Mouse (Mus musculus): Measurements from ENCODE around the gene Zfp771.
"Not testable (repeated sequence)": the region's sequence is repeated elsewhere in the genome, so short reads cannot be mapped to it uniquely, and the experiment has no call there.

The Zfp771 gene

DNA sequence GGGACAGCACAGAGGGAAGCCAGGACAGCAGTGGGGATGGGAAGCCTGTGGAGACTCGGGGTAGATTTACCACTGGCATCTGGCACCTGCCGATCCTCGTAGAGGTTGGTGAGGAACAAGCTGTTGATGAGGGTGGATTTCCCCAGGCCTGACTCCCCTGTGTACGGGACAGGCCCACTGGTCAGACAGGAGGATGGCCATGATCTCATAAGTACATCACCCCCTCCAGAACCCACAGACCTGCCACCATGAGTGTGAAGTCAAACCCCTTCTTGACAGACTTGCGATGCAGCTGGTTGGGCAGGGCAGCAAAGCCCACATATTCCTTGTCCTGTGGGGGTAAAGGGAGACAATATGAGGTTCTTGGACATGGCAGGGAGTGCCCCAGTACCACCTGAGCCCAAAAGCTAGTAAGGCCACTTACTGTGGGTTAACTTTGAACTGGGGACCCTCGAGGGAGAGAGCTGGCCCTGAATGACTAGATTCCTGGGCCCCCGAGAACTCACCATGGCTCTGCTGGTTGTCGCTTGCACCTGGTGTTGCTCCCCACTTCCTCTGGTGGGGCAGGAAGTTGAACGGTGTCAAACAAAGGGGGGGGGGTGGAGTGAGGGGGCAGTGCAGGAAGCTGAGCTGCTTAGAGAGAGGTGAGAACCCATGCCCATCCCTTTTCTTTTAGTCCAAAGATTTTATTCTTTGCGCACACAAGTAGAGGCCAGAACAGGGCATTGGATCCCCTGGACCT lies 26.0 kb upstream of the Zfp771 start:
- no peak for DNase-seq (ENCODE audit: low read depth)

DNA sequence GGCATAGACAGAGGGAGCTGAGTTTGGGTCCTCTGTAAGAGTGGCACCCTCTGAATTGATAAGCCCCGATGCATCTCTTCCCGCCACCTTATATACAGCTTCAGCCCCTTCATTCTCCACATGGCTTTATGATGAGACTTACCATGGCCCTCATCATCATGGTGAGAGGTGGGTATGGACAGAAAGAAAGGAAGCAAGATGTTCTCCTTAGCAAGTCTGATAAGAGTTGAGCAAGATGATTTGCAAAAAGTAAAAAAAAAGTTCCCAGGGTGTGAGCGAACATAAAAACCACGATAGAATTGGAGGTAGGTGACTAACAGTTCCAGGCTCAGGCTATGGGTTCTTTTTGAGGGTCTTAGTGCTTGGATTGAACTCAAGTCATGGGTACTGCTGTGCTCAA lies 25.4 kb upstream of the Zfp771 start:
- no peak for DNase-seq (ENCODE audit: low read depth)

DNA sequence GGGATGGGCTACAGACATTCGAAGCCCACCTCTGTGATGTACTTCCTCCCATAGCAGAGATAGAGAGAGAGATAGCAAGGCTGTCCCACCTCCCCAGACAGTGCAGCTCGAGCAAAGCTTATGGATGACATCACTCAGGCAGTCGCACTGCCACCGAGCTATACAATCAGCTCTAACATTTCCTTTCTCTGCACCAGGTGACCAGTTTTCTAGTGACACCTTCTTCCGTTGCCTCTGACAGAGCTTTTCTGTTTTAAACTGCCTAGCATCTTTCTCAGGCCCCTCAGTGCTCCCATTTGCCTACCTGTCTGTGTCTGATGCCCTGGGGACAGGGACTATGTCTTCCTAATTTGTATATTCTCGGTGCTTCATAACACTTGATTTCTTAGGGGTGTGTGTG lies 23.6 kb upstream of the Zfp771 start:
- DNase-seq (ENCODE audit: low read depth): no peak

GRCm38 (mm10) chr7:127223106-127223505 lies 21.0 kb upstream of the Zfp771 start:
- DNase-seq (ENCODE audit: low read depth): no peak

- DNase-seq (ENCODE audit: low read depth): no peak
Observed at GRCm38 (mm10) chr7:127223515-127224478, 20.3 kb upstream of the Zfp771 start.

GRCm38 (mm10) chr7:127224616-127225015 lies 19.5 kb upstream of the Zfp771 start:
- no peak for DNase-seq (ENCODE audit: low read depth)

GRCm38 (mm10) chr7:127225147-127225995 lies 18.7 kb upstream of the Zfp771 start:
- DNase-seq (ENCODE audit: low read depth): no peak

GRCm38 (mm10) chr7:127228615-127229303 lies 15.3 kb upstream of the Zfp771 start:
- DNase-seq (ENCODE audit: low read depth): peak; percentile 88

DNA sequence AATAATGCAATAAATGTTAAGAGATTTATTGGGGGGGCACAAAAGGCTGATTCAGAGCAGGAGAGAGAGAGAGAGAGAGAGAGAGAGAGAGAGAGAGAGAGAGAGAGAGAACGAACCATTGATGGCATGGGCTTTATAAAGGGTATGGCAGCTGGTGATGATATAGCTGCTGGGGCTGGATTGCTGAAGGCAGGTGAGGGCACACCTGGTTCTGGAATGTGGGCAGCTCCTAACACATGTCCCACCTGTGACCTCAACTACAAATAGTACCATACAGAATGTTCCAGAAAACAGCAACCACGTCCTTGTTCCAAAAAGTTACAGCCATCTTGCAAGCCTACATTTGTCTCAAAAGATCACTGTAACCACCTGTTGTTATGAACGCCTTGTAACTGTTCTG lies 12.7 kb upstream of the Zfp771 start:
- no peak for DNase-seq (ENCODE audit: low read depth)

DNA sequence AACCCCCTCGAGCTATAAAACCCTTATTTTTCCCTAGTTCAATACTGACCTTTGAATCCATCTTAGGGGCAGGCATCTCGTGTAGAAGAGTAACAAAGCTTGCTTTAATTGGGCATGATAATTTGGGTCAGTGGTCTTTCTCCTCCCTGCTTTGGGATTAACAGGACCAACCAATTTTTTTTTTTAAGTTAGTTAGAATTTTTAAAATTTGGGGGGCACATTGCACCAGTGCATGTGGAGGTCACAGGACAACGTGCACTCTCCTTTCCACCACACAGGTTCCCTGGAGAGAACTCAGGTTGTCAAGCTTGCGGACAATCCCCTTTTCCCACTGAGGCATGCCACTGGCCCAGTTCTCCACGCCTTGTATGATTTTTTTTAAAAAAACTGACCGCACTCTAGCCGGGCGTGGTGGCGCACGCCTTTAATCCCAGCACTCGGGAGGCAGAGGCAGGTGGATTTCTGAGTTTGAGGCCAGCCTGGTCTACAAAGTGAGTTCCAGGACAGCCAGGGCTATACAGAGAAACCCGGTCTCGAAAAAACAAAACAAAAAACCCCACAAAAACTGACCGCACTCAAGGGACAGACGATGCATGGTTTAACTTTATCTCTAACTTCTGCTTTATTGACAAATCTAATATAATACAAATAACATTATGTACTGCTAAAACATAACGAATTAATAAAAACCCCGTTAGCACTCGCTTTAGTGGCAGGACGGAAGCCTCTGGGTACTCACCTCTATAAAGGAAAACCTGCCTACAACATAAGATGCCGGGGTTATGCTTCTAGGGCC lies 12.1 kb upstream of the Zfp771 start:
- DNase-seq (ENCODE audit: low read depth): no peak

- peak; percentile 90 for DNase-seq (ENCODE audit: low read depth)
Observed at GRCm38 (mm10) chr7:127232622-127233367, 11.3 kb upstream of the Zfp771 start, which contains the start of the genes Zfp553 and Sept1. Gene Zfp553 (plus strand): TSS chr7:127233061. Gene Sept1 (minus strand): TSS chr7:127233130.

DNA sequence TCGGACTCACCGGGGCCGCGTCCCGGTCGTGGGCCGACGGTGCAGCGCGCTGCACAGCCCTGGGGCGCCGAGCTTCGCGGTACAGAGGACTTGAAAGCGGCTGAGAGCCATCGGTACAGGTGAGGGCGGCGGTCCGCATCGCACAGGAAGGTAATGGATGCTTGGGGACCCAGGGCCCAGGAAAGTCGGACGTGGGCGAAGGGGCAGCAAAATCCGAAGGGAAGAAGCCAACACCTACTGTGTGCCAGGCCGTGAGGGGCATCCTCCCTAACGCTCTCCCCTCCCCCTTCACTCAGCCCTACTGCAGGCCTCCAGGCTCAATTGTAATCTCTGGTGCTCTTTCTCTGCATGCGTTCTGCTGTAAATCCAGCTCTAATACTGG lies 10.7 kb upstream of the Zfp771 start:
- peak; percentile 43 for DNase-seq (ENCODE audit: low read depth)

GRCm38 (mm10) chr7:127233765-127234164 lies 10.3 kb upstream of the Zfp771 start:
- DNase-seq (ENCODE audit: low read depth): no peak

DNA sequence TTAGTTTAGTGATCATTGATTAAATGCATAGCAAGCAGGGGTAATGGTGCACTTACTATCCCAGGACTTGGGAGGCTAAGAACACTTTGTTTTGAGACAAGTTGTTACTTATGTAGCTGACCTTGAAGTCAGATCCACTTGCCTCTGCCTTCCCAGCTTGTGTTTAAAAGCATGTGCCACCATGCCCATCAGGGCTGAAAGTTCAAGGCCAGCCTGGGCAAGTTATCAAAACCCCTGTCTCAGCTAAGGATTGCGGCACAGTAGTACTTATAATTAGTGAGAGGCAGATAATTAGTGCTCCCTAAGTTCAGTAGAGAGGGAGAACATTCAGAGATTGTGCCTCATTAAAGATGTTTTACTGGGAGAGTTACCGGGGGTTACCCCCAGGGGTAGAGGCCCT lies 9.3 kb upstream of the Zfp771 start:
- DNase-seq (ENCODE audit: low read depth): no peak

- peak; percentile 55 for DNase-seq (ENCODE audit: low read depth)
Observed at GRCm38 (mm10) chr7:127243361-127243867, 660 bp upstream of the Zfp771 start.

DNA sequence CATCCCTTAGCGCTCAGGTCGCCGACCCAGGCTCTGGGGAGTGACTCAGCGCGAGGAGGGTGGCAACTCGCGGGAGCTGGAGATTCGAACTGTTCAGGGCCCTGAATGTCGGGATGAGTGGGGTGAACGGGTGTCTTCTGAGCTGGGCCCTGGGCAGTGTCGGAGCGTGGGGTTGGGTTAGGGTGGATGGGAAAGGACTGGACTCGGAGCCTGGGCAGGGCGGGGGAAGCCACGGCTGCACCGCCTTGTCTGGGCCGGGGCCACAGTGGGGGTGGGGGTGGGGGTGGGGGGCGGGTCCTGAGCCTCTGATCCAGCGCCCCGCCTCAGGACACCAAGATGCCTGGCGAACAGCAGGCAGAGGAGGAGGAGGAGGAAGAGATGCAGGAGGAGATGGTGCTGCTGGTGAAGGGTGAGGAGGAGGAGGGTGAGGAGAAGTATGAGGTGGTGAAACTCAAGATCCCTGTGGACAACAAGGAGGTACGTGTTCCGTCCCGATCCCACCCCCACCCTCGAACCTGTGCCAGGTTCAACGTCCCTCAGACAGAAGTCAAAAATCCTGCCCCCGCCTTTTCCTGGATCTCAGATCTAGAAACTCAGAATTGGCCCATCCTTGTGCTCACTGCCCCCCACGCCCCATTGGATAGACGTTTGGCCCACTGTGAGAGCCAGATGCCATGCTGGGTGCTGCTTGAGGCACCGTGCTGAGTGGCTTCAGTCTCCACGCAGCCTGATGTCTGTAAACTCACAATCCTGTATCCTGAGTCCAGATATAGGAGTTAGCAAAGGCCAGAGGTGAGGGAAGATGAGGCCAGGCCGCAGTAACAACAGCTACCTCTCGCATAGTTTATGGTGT lies 810 bp downstream of the Zfp771 start:
- DNase-seq (ENCODE audit: low read depth): peak; percentile 66

GRCm38 (mm10) chr7:127250511-127250910 lies 6.4 kb downstream of the Zfp771 start:
- DNase-seq (ENCODE audit: low read depth): not testable (repeated sequence)

GRCm38 (mm10) chr7:127252414-127252813 lies 8.3 kb downstream of the Zfp771 start:
- peak; percentile 50 for DNase-seq (ENCODE audit: low read depth)

DNA sequence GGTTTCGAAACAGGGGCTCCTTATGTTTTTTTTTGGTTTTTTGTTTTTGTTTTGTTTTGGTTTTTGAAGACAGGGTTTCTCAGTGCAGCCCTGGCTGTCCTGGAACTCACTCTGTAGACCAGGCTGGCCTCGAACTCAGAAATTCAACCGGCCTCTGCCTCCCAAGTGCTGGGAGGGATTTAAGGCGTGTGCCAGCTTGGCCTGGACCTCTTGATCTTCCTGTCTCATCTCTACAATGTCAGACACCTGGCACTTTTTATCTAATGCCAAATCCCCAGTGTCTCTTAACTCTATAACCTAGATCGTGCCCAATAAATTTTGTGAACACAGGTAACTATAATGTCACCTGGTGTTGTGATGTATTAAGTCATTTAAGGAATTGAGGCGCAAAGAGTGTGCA lies 9.3 kb downstream of the Zfp771 start:
- DNase-seq (ENCODE audit: low read depth): no peak
